Mouse (Mus musculus): Measurements from ENCODE around the gene Gm49450.
A peak's percentile ranks its signal among the peaks of the same experiment; 100 is the strongest.

GRCm38 (mm10) chr15:98928598-98929240 lies 24.6 kb downstream of the Gm49450 start:
- TF ChIP-seq EP300 (IDR thresholded peaks at IDR 0.05; ENCODE audit: insufficient read depth, low read depth, low read length) = peak; percentile 40; the same call in 1 of the 2 replicates
- TF ChIP-seq CTCF (IDR thresholded peaks at IDR 0.05; ENCODE audit: low read depth, low read length) = peak; percentile 64

Measured in ES-Bruce4 (cell line).